Mouse (Mus musculus) lung, postnatal 0 days (tissue): ENCODE measurements at regions not wholly inside any gene's neighbourhood (a gene's known extent, or its start where the extent isn't known, plus 50 kb on each side); places are given as distances from the start of the nearest gene placed in this dataset.

Experiments
- ATAC-seq: fragments of 200-750 bp; cut with Nextera tagmentation; 2 replicates; pipeline ENCODE4 v1.8.0; 2017; ENCODE audit warnings: moderate library complexity
- DNase-seq: peaks from one replicate; pipeline ENCODE4 v3.0.0-alpha.2; 2016; ENCODE audit warnings: low spot score
- H3K27ac ChIP-seq: fragments of 300-500 bp; sonication (generic); 2 replicates; pipeline ENCODE4 v1.5.1; 2014; ENCODE audit warnings: antibody characterized with exemption, mild to moderate bottlenecking, low read length, mixed read lengths
- H3K27me3 ChIP-seq: fragments of 300-500 bp; sonication (generic); replicated peaks from 2 replicates; pipeline ENCODE4 v1.6.1; 2014; ENCODE audit warnings: low read length, mixed read lengths; ENCODE audit not compliant: insufficient read depth
- H3K36me3 ChIP-seq: fragments of 300-500 bp; sonication (generic); 2 replicates; pipeline ENCODE4 v1.6.1; 2014; ENCODE audit warnings: low read length, mixed read lengths; ENCODE audit not compliant: insufficient read depth
- H3K4me1 ChIP-seq: fragments of 300-500 bp; sonication (generic); 2 replicates; pipeline ENCODE4 v1.6.1; 2014; ENCODE audit warnings: antibody characterized with exemption, low read depth, low read length, mixed read lengths; ENCODE audit not compliant: insufficient read depth
- H3K4me2 ChIP-seq: fragments of 300-500 bp; sonication (generic); replicated peaks from 2 replicates; pipeline ENCODE4 v1.6.1; 2014; ENCODE audit warnings: low read depth, mild to moderate bottlenecking, low read length, moderate library complexity, mixed read lengths
- H3K4me3 ChIP-seq: fragments of 300-500 bp; sonication (generic); 2 replicates; pipeline ENCODE4 v1.5.1; 2014; ENCODE audit warnings: low read depth, low read length
- H3K9ac ChIP-seq: fragments of 300-500 bp; sonication (generic); replicated peaks from 2 replicates; pipeline ENCODE4 v1.6.1; 2014; ENCODE audit warnings: low read depth, mild to moderate bottlenecking
- H3K9me3 ChIP-seq: fragments of 300-500 bp; sonication (generic); 2 replicates; pipeline ENCODE4 v1.6.1; 2016; ENCODE audit warnings: low read length, mixed read lengths
- CTCF ChIP-seq: IDR thresholded peaks from 2 replicates; pipeline ENCODE4 v1.5.1; 2016; ENCODE audit warnings: antibody characterized with exemption, mild to moderate bottlenecking
- EP300 ChIP-seq: IDR thresholded peaks from 2 replicates; pipeline ENCODE4 v1.6.1; 2016; ENCODE audit warnings: antibody characterized with exemption, mild to moderate bottlenecking, control low read depth
- WGBS: fragments of 180-500 bp; shearing (Covaris S2); extraction: QIAGEN DNeasy Blood & Tissue Kit; methylation state at CpG from one replicate; pipeline ENCODE4 v1.1.7; 2014; 5-methylcytosine and 5-hydroxymethylcytosine counted together

DNA sequence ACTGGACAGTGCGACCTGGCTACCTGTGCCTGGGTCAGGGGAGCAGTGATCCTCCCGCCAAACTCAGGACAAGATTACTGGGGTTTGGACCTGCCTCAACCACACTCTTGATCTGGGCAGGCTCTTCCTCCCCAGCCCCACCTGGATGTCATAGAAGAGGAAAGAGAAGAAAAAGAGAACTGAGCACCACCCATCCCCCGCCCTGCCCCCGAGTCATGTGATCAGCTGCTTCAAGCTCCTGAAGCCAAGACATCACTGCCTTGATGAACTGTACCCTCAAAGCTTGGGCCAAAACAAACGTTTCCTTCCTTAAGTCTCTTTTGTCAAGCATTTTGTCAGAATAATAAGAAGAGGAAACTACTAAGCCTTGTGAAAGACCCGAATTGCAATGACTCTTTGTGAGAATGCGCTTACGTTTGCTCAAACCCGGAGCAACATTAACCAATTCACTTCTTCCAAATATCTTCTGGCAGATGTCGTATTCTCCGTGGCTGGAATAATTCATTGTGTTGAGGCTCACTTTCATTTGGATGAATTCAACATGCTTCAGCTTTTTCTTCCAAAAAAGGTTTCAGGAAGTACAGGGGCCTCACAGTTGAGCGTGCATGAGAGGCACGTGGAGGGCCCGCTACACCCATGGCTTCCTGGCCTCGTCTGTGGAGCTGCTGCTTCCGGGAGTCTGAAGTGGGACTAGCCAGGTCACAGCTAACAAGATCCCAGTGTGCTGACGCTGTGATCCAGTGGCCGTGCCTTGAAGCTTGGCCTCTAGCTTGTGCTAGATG is 169.5 kb downstream of the Kdr start:
- H3K9ac ChIP-seq: no peak overlapping the region
- H3K9me3 ChIP-seq: no peaks in the 10 kb centered on the region
- no peak overlapping the region for H3K4me3 ChIP-seq
- H3K27me3 ChIP-seq: no peaks in the 10 kb centered on the region
- no peak overlapping the region for H3K27ac ChIP-seq
- WGBS: 54% methylated on average over 18 of the region's 18 CpGs
- no peak overlapping the region for H3K4me2 ChIP-seq
- ATAC-seq: no peak
- H3K36me3 ChIP-seq: no peaks in the 10 kb centered on the region
- TF ChIP-seq EP300 (no peak), CTCF (no peak)
- H3K4me1 ChIP-seq: no peaks in the 10 kb centered on the region
- no peak for DNase-seq

- DNase-seq: no peak
- Histone ChIP-seq H3K4me1 (no peaks in the 10 kb centered on the region), H3K4me2 (no peak overlapping the region), H3K36me3 (no peaks in the 10 kb centered on the region), H3K27me3 (no peaks in the 10 kb centered on the region), H3K9me3 (no peaks in the 10 kb centered on the region), H3K4me3 (no peak overlapping the region), H3K27ac (no peak overlapping the region), H3K9ac (no peak overlapping the region)
- TF ChIP-seq CTCF (no peak), EP300 (no peak)
- no peak for ATAC-seq
- 86% methylated on average over 2 of the region's 2 CpGs for WGBS
Measured at GRCm38 (mm10) chr5:75805011-75805410, 173.2 kb downstream of the Kdr start.

GRCm38 (mm10) chr5:75804340-75804739 is 173.9 kb downstream of the Kdr start:
- H3K9ac ChIP-seq: no peak overlapping the region
- WGBS: 97% methylated on average over 2 of the region's 2 CpGs
- no peak for ATAC-seq
- no peak for DNase-seq
- H3K4me2 ChIP-seq: no peak overlapping the region
- H3K9me3 ChIP-seq: no peaks in the 10 kb centered on the region
- TF ChIP-seq EP300 (no peak), CTCF (no peak)
- no peak overlapping the region for H3K27ac ChIP-seq
- H3K4me3 ChIP-seq: no peak overlapping the region
- no peaks in the 10 kb centered on the region for H3K36me3 ChIP-seq
- H3K4me1 ChIP-seq: no peaks in the 10 kb centered on the region
- H3K27me3 ChIP-seq: no peaks in the 10 kb centered on the region

DNA sequence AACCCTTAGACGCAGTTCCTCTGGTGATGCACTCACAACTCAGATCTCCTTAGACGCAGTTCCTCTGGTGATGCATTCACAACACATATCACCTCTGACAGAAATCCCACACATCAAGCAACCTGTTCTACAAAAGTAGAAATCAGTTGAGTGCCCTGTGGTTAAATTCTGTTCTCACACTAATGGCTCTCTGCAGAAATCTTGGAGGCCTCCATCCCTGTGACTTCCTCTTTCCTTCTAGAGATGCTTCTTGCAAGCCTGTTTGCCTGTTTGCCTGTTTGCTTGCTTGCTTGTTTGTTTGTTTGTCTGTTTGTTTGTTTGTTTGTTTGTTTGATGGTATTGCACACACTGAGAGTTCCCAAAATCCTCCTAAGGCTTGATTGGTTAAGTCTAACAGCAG is 175.2 kb downstream of the Kdr start:
- DNase-seq: no peak
- no peak overlapping the region for H3K9ac ChIP-seq
- no peaks in the 10 kb centered on the region for H3K4me1 ChIP-seq
- WGBS: 95% methylated on average over 2 of the region's 2 CpGs
- no peak overlapping the region for H3K4me3 ChIP-seq
- no peaks in the 10 kb centered on the region for H3K27me3 ChIP-seq
- no peak overlapping the region for H3K27ac ChIP-seq
- no peaks in the 10 kb centered on the region for H3K36me3 ChIP-seq
- H3K4me2 ChIP-seq: no peak overlapping the region
- TF ChIP-seq EP300 (no peak), CTCF (no peak)
- no peaks in the 10 kb centered on the region for H3K9me3 ChIP-seq
- no peak for ATAC-seq

DNA sequence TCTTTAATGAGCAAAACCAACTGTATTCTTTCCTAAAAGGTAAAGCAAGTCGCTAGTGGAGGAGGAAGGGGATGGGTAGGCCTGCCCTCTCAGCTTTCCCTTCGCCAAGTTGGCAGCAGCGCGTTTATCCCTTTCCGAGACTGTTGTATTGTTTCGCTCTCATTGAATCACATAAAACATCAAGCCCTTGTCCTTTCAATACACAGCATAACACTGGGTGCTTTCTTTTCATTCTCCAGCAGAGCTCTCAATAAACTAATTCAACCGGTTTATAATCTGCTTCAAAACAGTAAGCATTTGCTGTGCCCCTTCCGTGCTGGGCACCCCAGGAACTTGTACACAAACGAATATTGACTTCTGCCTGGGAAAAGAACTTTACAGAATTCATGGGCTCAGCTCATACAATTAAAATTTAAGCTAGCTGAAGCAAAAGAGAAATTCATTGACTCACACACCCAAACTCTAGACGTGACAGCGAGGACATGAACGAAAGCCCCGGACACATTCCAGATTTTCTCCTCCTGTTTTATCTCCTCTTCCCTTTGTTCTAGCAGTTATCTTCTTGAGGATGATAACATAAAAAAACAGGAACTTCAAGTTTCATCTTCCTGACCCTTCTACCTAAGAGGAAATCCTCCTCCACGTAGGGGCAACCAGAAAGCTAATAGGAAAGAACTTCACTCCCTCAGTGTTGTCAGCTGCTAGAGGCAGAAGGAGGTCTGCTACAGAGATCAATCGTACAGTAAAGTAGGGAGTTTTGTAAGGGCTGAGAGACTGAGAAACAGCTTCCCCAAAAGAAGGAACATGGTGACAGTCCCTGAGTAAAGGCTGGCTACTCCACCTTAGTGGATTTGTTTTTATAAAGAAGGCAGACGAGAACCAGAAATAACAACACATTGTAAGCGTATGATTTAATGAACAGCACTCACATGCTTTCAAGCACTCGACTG is 177.9 kb downstream of the Kdr start:
- Histone ChIP-seq H3K4me3 (no peak overlapping the region), H3K36me3 (no peaks in the 10 kb centered on the region), H3K9ac (no peak overlapping the region), H3K4me1 (no peaks in the 10 kb centered on the region), H3K27ac (no peak overlapping the region), H3K27me3 (no peaks in the 10 kb centered on the region), H3K4me2 (no peak overlapping the region), H3K9me3 (no peaks in the 10 kb centered on the region)
- WGBS: 57% methylated on average over 18 of the region's 18 CpGs
- DNase-seq: no peak
- TF ChIP-seq EP300 (no peak), CTCF (no peak)
- no peak for ATAC-seq

DNA sequence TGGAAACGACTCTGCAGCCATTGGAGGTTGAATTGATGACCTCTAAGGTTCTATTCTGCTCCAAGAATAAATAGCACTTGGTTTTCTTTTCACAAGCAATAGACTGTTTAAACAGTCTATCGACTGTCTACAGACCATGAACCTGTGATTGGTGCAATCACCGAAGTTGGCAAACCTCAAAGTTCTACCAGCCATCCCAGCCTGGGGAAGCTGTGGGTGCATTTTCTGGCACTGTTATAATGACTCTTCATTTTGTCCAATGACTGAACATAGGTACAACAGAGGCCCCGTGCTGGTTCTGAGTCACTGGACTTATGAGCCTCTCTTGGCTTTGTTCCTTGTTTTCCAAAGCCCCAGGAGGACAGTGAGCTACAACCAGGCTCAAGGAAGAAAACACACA is 178.6 kb downstream of the Kdr start:
- H3K4me2 ChIP-seq: no peak overlapping the region
- H3K36me3 ChIP-seq: no peaks in the 10 kb centered on the region
- H3K27me3 ChIP-seq: no peaks in the 10 kb centered on the region
- H3K27ac ChIP-seq: no peak overlapping the region
- DNase-seq (no peak), ATAC-seq (no peak)
- no peak overlapping the region for H3K4me3 ChIP-seq
- H3K9ac ChIP-seq: no peak overlapping the region
- no peaks in the 10 kb centered on the region for H3K9me3 ChIP-seq
- H3K4me1 ChIP-seq: no peaks in the 10 kb centered on the region
- 74% methylated on average over 4 of the region's 4 CpGs for WGBS
- no peak for TF ChIP-seq EP300
- TF ChIP-seq CTCF: no peak
